In the genomic region with DNA sequence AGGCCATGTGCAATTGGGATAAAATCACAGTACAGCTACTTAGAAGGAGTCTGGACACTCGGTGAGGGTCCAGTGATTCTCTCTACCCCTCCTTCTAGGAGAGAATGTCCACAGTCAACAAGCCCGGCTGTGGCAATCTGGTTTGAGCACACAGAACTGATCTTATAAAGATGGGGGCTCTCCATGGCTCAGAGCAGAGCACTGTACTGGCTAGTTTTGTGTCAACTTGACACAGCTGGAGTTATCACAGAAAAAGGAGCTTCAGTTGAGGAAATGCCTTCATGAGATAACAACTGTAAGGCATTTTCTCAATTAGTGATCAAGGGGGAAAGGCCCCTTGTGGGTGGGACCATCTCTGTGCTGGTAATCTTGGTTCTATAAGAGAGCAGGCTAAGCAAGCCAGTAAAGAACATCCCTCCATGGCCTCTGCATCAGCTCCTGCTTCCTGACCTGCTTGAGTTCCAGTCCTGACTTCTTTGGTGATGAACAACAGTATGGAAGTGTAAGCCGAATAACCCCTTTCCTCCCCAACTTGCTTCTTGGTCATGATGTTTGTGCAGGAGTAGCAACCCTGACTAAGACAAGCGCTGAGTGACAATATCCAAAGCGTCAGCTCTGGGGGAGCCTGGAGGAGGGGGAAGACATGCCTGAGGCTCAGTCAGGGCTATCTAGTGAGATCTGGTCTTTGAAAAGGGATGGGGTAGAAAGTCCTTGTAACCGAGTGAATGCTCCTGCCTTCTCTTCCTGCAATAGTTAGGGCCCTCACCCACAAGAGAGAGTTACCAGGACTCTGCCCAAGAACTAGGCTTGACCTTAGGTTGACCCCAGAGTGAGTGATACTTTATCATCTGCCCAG, we compare ENCODE assay signal across 8 mouse cellular contexts. TPM values are rescaled to one million over a fixed set of nuclear protein-coding genes. Genes with fewer than 3 reads are reported as not detected.
DNase-seq lines count a peak whose midpoint lies in the region; ATAC-seq and TF ChIP-seq lines count a peak whose summit lies in the region.
"Not testable (repeated sequence)": the region's sequence is repeated elsewhere in the genome, so short reads cannot be mapped to it uniquely, and the experiment has no call there.
"Had no signal": no experiment of that assay in that cellular context is flagged by ENCODE, and none has a peak within 500 bp of the region (broad histone marks: within the 10 kb centered on the region; RNA-seq: fewer than 3 reads in every experiment).

No protein-coding gene starts in this region.

- peak; percentile 0 for DNase-seq in cerebellum, adult 11-12 months

- peak overlapping the region; percentile 33; the same call in 1 of the 2 replicates for H3K9ac ChIP-seq in liver, embryonic 12.5 days
- not testable (repeated sequence) for H3K9ac ChIP-seq in liver, embryonic 15.5 days

- 0 out of 2 replicates have a peak, but pooled peaks have one; percentile 23 for ATAC-seq in erythroid progenitor cell, adult 5-6 weeks (replicated peaks; ENCODE audit: low FRiP score, poor library complexity, severe bottlenecking)
- peak; percentile 86 for ATAC-seq in liver, embryonic 12.5 days
- peak; percentile 79 for ATAC-seq in liver, embryonic 15.5 days (ENCODE audit: insufficient read depth)
- ATAC-seq in megakaryocyte progenitor cell, adult 5-6 weeks (replicated peaks; ENCODE audit: poor library complexity): peak; percentile 36; the same call in 1 of the 2 replicates

- H3K36me3 ChIP-seq in liver, embryonic 12.5 days; liver, embryonic 15.5 days (replicated peaks); testis, adult 2 months (ENCODE audit: control insufficient read depth, insufficient read depth, low read length): not testable (repeated sequence)

- H3K27ac ChIP-seq in liver, embryonic 12.5 days: peak overlapping the region; percentile 77
- peak overlapping the region; percentile 78 for H3K27ac ChIP-seq in liver, embryonic 15.5 days (replicated peaks)
- peak overlapping the region; percentile 71 for H3K27ac ChIP-seq in testis, adult 2 months (ENCODE audit: control insufficient read depth, insufficient read depth, low read depth, low read length)

- TF ChIP-seq POLR2A in testis, adult 2 months (IDR thresholded peaks at IDR 0.05; ENCODE audit: control insufficient read depth, low read depth, low read length): not testable (repeated sequence)

- 31% methylated on average over 6 of the region's 6 CpGs for WGBS in liver, embryonic 12.5 days (ENCODE audit: insufficient replicate concordance)
- 34% methylated on average over 6 of the region's 6 CpGs for WGBS in liver, embryonic 15.5 days (ENCODE audit: insufficient replicate concordance)

- H3K4me2 ChIP-seq in liver, embryonic 12.5 days: peak overlapping the region; percentile 62
- H3K4me2 ChIP-seq in liver, embryonic 15.5 days: peak overlapping the region; percentile 58

- H3K4me3 ChIP-seq in liver, embryonic 12.5 days: peak overlapping the region; percentile 20
- H3K4me3 ChIP-seq in liver, embryonic 15.5 days (replicated peaks); testis, adult 2 months (ENCODE audit: control insufficient read depth, low read depth, low read length): not testable (repeated sequence)

- H3K9me3 ChIP-seq in liver, embryonic 12.5 days (replicated peaks); liver, embryonic 15.5 days (replicated peaks): not testable (repeated sequence)

- not testable (repeated sequence) for TF ChIP-seq CTCF in testis, adult 2 months (IDR thresholded peaks at IDR 0.05; ENCODE audit: control insufficient read depth, insufficient read depth, insufficient replicate concordance, low read depth, low read length)

- H3K4me1 ChIP-seq in liver, embryonic 12.5 days: peaks cover 44% of the 10 kb centered on the region
- peaks cover 43% of the 10 kb centered on the region for H3K4me1 ChIP-seq in liver, embryonic 15.5 days (replicated peaks)
- H3K4me1 ChIP-seq in testis, adult 2 months (ENCODE audit: control insufficient read depth, insufficient read depth, low read length): not testable (repeated sequence)

- not testable (repeated sequence) for H3K27me3 ChIP-seq in liver, embryonic 12.5 days (replicated peaks); liver, embryonic 15.5 days; testis, adult 2 months (ENCODE audit: control insufficient read depth, insufficient read depth, low read length)

RNA-seq across cellular contexts. Expression of gene Clstn3, which starts 7.4 kb away (rescaled TPM):
- total RNA-seq in erythroid progenitor cell, adult 5-6 weeks (2015; ENCODE audit: low replicate concordance): 6.1 TPM in 1 of 2 replicates, not detected in the other
- total RNA-seq in erythroid progenitor cell, adult 5-6 weeks (2017; ENCODE audit: low replicate concordance): 0.68 and 1.0 TPM in 2 replicates
- 4.1 and 5.0 TPM in 2 replicates for polyA plus RNA-seq in liver, embryonic 12.5 days (2016; fragmentation: Nextera tagmentation; extraction: Ambion mirVana)
- 4.2 and 5.0 TPM in 2 replicates for polyA plus RNA-seq in liver, embryonic 15.5 days (2015; fragmentation: Nextera tagmentation; extraction: Ambion mirVana)
- total RNA-seq in megakaryocyte progenitor cell, adult 5-6 weeks (2015): 5.1 and 8.7 TPM in 2 replicates
- total RNA-seq in megakaryocyte progenitor cell, adult 5-6 weeks (2017): 6.8 and 10.4 TPM in 2 replicates
- polyA plus RNA-seq in testis, adult 2 months (2012; rRNA removed): 4.4 and 4.7 TPM in 2 replicates

RNA-seq across cellular contexts. Expression of gene C1rl, which starts 20.9 kb away (rescaled TPM):
- 1.8 and 4.2 TPM in 2 replicates for total RNA-seq in erythroid progenitor cell, adult 5-6 weeks (2015; ENCODE audit: low replicate concordance)
- total RNA-seq in erythroid progenitor cell, adult 5-6 weeks (2017; ENCODE audit: low replicate concordance): 0.39 and 0.91 TPM in 2 replicates
- polyA plus RNA-seq in liver, embryonic 12.5 days (2016; fragmentation: Nextera tagmentation; extraction: Ambion mirVana): 4.4 and 4.5 TPM in 2 replicates
- polyA plus RNA-seq in liver, embryonic 15.5 days (2015; fragmentation: Nextera tagmentation; extraction: Ambion mirVana): 11.2 and 12.5 TPM in 2 replicates
- 3.3 and 3.5 TPM in 2 replicates for total RNA-seq in megakaryocyte progenitor cell, adult 5-6 weeks (2015)
- total RNA-seq in megakaryocyte progenitor cell, adult 5-6 weeks (2017): 5.6 and 6.8 TPM in 2 replicates
- 0.64 and 0.89 TPM in 2 replicates for polyA plus RNA-seq in testis, adult 2 months (2012; rRNA removed)
- polyA plus RNA-seq: CD4-positive, CD25-positive, alpha-beta regulatory T cell, adult 4 months had no signal

RNA-seq across cellular contexts. Expression of gene C1ra, which starts 40.2 kb away (rescaled TPM):
- 5.4 TPM in 1 of 2 replicates, not detected in the other for total RNA-seq in erythroid progenitor cell, adult 5-6 weeks (2015; ENCODE audit: low replicate concordance)
- 0.51 and 2.4 TPM in 2 replicates for total RNA-seq in erythroid progenitor cell, adult 5-6 weeks (2017; ENCODE audit: low replicate concordance)
- polyA plus RNA-seq in liver, embryonic 12.5 days (2016; fragmentation: Nextera tagmentation; extraction: Ambion mirVana): 4.5 and 4.6 TPM in 2 replicates
- polyA plus RNA-seq in liver, embryonic 15.5 days (2015; fragmentation: Nextera tagmentation; extraction: Ambion mirVana): 18.8 and 22.5 TPM in 2 replicates
- total RNA-seq in megakaryocyte progenitor cell, adult 5-6 weeks (2015): 2.8 and 3.3 TPM in 2 replicates
- 3.5 and 4.0 TPM in 2 replicates for total RNA-seq in megakaryocyte progenitor cell, adult 5-6 weeks (2017)
- polyA plus RNA-seq in testis, adult 2 months (2012; rRNA removed): 4.3 and 5.5 TPM in 2 replicates
- polyA plus RNA-seq: embryonic facial prominence, embryonic 10.5 days had no signal

RNA-seq across cellular contexts. Expression of gene Pex5, which starts 57.1 kb away (rescaled TPM):
- 0.84 and 5.0 TPM in 2 replicates for total RNA-seq in erythroid progenitor cell, adult 5-6 weeks (2015; ENCODE audit: low replicate concordance)
- 3.7 and 6.3 TPM in 2 replicates for total RNA-seq in erythroid progenitor cell, adult 5-6 weeks (2017; ENCODE audit: low replicate concordance)
- 26.3 and 26.5 TPM in 2 replicates for polyA plus RNA-seq in liver, embryonic 12.5 days (2016; fragmentation: Nextera tagmentation; extraction: Ambion mirVana)
- 21.7 and 26.8 TPM in 2 replicates for polyA plus RNA-seq in liver, embryonic 15.5 days (2015; fragmentation: Nextera tagmentation; extraction: Ambion mirVana)
- 15.5 and 20.7 TPM in 2 replicates for total RNA-seq in megakaryocyte progenitor cell, adult 5-6 weeks (2015)
- 18.9 and 20.6 TPM in 2 replicates for total RNA-seq in megakaryocyte progenitor cell, adult 5-6 weeks (2017)
- polyA plus RNA-seq in testis, adult 2 months (2012; rRNA removed): 32.9 and 33.2 TPM in 2 replicates

Comparison
In these comparisons a context has a peak if more than half of its experiments do, and no peak if none do; other contexts are left out.
1. ATAC-seq: peak in every context shown above with its lines; median percentile 86 in liver, embryonic 12.5 days; 79 in liver, embryonic 15.5 days; 36 in megakaryocyte progenitor cell, adult 5-6 weeks; 23 in erythroid progenitor cell, adult 5-6 weeks.